In the genomic region with DNA sequence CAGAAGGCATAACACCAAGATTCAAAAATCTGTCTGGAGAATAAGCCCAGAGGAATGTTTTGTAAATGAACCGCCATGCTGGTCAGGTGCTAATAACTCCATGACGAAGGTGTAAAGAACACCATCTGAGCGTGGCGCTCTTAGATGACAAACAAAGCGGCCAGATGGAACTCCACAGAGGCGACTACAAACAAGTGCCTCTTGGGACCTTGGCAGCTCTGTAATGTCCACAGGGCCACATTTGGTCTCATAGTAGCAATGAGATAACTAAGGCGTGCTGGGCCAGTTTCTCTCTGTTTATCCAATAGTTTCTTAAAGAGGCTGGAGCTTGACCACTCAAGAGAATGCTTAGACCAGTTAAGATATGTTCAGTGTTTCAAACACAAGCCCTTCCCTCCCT, we compare ENCODE assay signal across 15 mouse cellular contexts. TPM values are rescaled to one million over a fixed set of nuclear protein-coding genes. Genes with fewer than 3 reads are reported as not detected.
"Had no signal": no experiment of that assay in that cellular context is flagged by ENCODE, and none has a peak within 500 bp of the region (broad histone marks: within the 10 kb centered on the region; RNA-seq: fewer than 3 reads in every experiment).

No protein-coding gene starts in this region.

- H3K27me3 ChIP-seq: liver, embryonic 15.5 days; megakaryocyte, embryonic 14.5 days; midbrain, embryonic 13.5 days; neural tube, embryonic 13.5 days had no signal

- H3K27ac ChIP-seq: kidney, postnatal 0 days; left cerebral cortex, adult 2 months; liver, embryonic 15.5 days; midbrain, embryonic 10.5 days; midbrain, embryonic 13.5 days; neural tube, embryonic 13.5 days had no signal

- DNase-seq: lung, adult 2 months; retina, postnatal 1 day; thymus, adult 18-20 months; thymus, postnatal 36 days had no signal

- H3K4me3 ChIP-seq: left cerebral cortex, adult 2 months; liver, embryonic 15.5 days; megakaryocyte, embryonic 14.5 days; midbrain, embryonic 10.5 days; midbrain, embryonic 13.5 days; myocyte; neural tube, embryonic 13.5 days had no signal

- H3K4me1 ChIP-seq: liver, embryonic 15.5 days had no signal

RNA-seq across cellular contexts. Expression of a gene that starts 37.0 kb away (rescaled TPM):
- total RNA-seq: monocyte, adult 5-6 weeks; neutrophil, adult 5-6 weeks had no signal
- polyA plus RNA-seq: urinary bladder, adult 2 months had no signal

RNA-seq across cellular contexts. Expression of a gene that starts 56.0 kb away (rescaled TPM):
- total RNA-seq: neutrophil, adult 5-6 weeks had no signal
